Mouse (Mus musculus) midbrain, embryonic 16.5 days (tissue): ENCODE results near the gene Pyroxd2. TPM values are rescaled to one million over a fixed set of nuclear protein-coding genes. Genes with fewer than 3 reads are reported as not detected.

Source experiments
- ATAC-seq: fragments of 200-750 bp; cut with Nextera tagmentation; 2 replicates; pipeline ENCODE4 v1.8.0; 2017; ENCODE audit warnings: moderate TSS enrichment
- H3K27ac ChIP-seq: fragments of 300-500 bp; sonication (generic); 2 replicates; pipeline ENCODE4 v1.5.1; 2014; ENCODE audit warnings: mild to moderate bottlenecking, low read length, mixed read lengths
- H3K27me3 ChIP-seq: fragments of 300-500 bp; sonication (generic); 2 replicates; pipeline ENCODE4 v1.6.1; 2014; ENCODE audit warnings: low read depth, low read length, mixed read lengths; ENCODE audit not compliant: control insufficient read depth, insufficient read depth
- H3K36me3 ChIP-seq: fragments of 300-500 bp; sonication (generic); 2 replicates; pipeline ENCODE4 v1.6.1; 2014; ENCODE audit warnings: mild to moderate bottlenecking, low read length, moderate library complexity, mixed read lengths; ENCODE audit not compliant: control insufficient read depth, insufficient read depth
- H3K4me1 ChIP-seq: fragments of 300-500 bp; sonication (generic); 2 replicates; pipeline ENCODE4 v1.6.1; 2014; ENCODE audit warnings: mild to moderate bottlenecking, low read length, mixed read lengths; ENCODE audit not compliant: control insufficient read depth, insufficient read depth
- H3K4me2 ChIP-seq: fragments of 300-500 bp; sonication (generic); 2 replicates; pipeline ENCODE4 v1.6.1; 2014; ENCODE audit warnings: mild to moderate bottlenecking, low read length, mixed read lengths
- H3K4me3 ChIP-seq: fragments of 300-500 bp; sonication (generic); 2 replicates; pipeline ENCODE4 v1.5.1; 2014; ENCODE audit warnings: low read depth, mild to moderate bottlenecking, low read length, moderate library complexity, mixed read lengths
- H3K9ac ChIP-seq: fragments of 300-500 bp; sonication (generic); 2 replicates; pipeline ENCODE4 v1.6.1; 2014; ENCODE audit warnings: low read depth, low read length, mixed read lengths
- H3K9me3 ChIP-seq: fragments of 300-500 bp; sonication (generic); replicated peaks from 2 replicates; pipeline ENCODE4 v1.6.1; 2014; ENCODE audit warnings: mild to moderate bottlenecking, low read length, mixed read lengths; ENCODE audit not compliant: control insufficient read depth, poor library complexity, severe bottlenecking
- WGBS: fragments of 180-500 bp; shearing (Covaris S2); extraction: QIAGEN DNeasy Blood & Tissue Kit; methylation state at CpG from one replicate; pipeline ENCODE4 v1.1.7; 2014; 5-methylcytosine and 5-hydroxymethylcytosine counted together
- polyA plus RNA-seq: library from polyadenylated mRNA; unstranded; fragments of >200 nt; fragmentation: Nextera tagmentation; extraction: Ambion mirVana; gene quantifications from 2 replicates; pipeline ENCODE4 v1.2.1, GENCODE M21; 2015

Pyroxd2 gene
- polyA plus RNA-seq, 1 experiment from 2014 or later: 2.8 TPM

GRCm38 (mm10) chr19:42779531-42780155, 27.1 kb upstream of the Pyroxd2 start, which contains the start of gene Hps1:
Hps1 (minus strand) TSS chr19:42779978.
- Histone ChIP-seq H3K9ac (peak within 1 kb of the TSS; percentile 76), H3K4me1 (no peaks in the 10 kb centered on the region; the same call in 1 of the 2 replicates), H3K4me3 (peak within 1 kb of the TSS; percentile 63), H3K27me3 (no peaks in the 10 kb centered on the region), H3K36me3 (no peaks in the 10 kb centered on the region), H3K27ac (peak within 1 kb of the TSS; percentile 88), H3K4me2 (peak within 1 kb of the TSS; percentile 80), H3K9me3 (no peaks in the 10 kb centered on the region)
- ATAC-seq: peak; percentile 98
- WGBS: under 1% methylated on average over 41 of the region's 43 CpGs

DNA sequence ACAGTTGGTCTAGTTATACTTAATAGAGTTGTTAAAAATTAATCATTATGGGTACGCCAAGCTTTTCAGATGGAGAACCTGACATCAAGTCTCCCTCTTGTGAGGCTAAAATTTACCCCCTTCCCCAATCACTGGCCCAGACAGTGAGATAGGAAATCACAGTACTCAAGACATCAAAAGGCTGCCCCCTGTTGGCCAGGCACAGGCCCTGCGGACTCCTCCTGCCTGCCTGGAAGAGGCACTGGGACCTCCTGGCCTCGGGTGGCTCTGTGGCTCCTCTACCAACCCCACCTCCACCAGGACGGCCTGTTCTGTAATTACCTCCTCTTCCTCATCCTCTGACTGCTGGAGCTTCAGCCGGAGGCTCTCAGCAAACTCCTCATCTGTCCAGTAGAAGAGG, 25.2 kb upstream of the Pyroxd2 start:
- Histone ChIP-seq H3K4me1 (no peaks in the 10 kb centered on the region; the same call in 1 of the 2 replicates), H3K27ac (no peak overlapping the region), H3K27me3 (no peaks in the 10 kb centered on the region), H3K9me3 (no peaks in the 10 kb centered on the region), H3K4me3 (no peak overlapping the region), H3K4me2 (no peak overlapping the region), H3K36me3 (no peaks in the 10 kb centered on the region), H3K9ac (no peak overlapping the region)
- no peak for ATAC-seq
- 90% methylated on average over 5 of the region's 5 CpGs for WGBS

- Histone ChIP-seq H3K27me3 (no peaks in the 10 kb centered on the region), H3K4me3 (no peak overlapping the region)
These were observed 24.2 kb upstream of the Pyroxd2 start for GRCm38 (mm10) chr19:42776813-42777212.

GRCm38 (mm10) chr19:42770141-42770872, 17.7 kb upstream of the Pyroxd2 start:
- no peak overlapping the region for H3K9ac ChIP-seq
- no peaks in the 10 kb centered on the region for H3K4me1 ChIP-seq
- ATAC-seq: no peak
- no peaks in the 10 kb centered on the region; the same call in 1 of the 2 replicates for H3K36me3 ChIP-seq
- no peak overlapping the region for H3K4me2 ChIP-seq
- no peaks in the 10 kb centered on the region for H3K9me3 ChIP-seq
- H3K4me3 ChIP-seq: no peak overlapping the region
- WGBS: 79% methylated on average over 23 of the region's 23 CpGs
- no peaks in the 10 kb centered on the region for H3K27me3 ChIP-seq
- H3K27ac ChIP-seq: no peak overlapping the region

More at GRCm38 (mm10) chr19:42776813-42777212, 24.2 kb upstream of the Pyroxd2 start:
- Histone ChIP-seq H3K4me1 (no peaks in the 10 kb centered on the region; the same call in 1 of the 2 replicates), H3K9me3 (no peaks in the 10 kb centered on the region), H3K36me3 (no peaks in the 10 kb centered on the region), H3K4me2 (no peak overlapping the region), H3K9ac (no peak overlapping the region), H3K27ac (no peak overlapping the region)
- WGBS: 97% methylated on average over 1 of the region's 1 CpGs
- ATAC-seq: no peak

- H3K36me3 ChIP-seq: no peaks in the 10 kb centered on the region; the same call in 1 of the 2 replicates
- H3K9me3 ChIP-seq: no peaks in the 10 kb centered on the region
- no peak overlapping the region for H3K27ac ChIP-seq
- H3K27me3 ChIP-seq: no peaks in the 10 kb centered on the region
- no peak overlapping the region for H3K4me2 ChIP-seq
- no peak for ATAC-seq
- H3K4me3 ChIP-seq: no peak overlapping the region
- H3K4me1 ChIP-seq: no peaks in the 10 kb centered on the region
- WGBS: 93% methylated on average over 10 of the region's 10 CpGs
- H3K9ac ChIP-seq: no peak overlapping the region
These were observed 17.1 kb upstream of the Pyroxd2 start for GRCm38 (mm10) chr19:42769648-42770047.

DNA sequence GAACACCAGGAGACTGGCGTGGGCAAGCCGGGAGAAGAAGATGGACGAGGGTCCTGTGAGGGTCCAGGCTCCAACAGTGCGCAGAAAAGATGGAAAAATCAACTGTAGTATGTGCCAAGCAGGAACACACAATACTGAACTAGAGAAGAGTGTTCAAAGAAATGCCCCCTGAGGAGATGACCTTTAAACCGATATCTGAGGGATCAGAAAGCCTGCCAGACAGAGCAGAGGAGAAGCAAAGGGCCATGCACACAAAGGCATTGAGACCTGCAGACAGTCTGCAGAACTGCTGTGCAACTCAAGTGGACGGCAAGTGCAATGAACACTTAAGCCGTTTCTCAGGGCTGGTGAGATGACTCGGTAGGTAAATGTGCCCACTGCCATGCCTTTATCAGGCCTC, 14.8 kb upstream of the Pyroxd2 start:
- H3K4me2 ChIP-seq: no peak overlapping the region
- 64% methylated on average over 8 of the region's 8 CpGs for WGBS
- ATAC-seq: no peak

DNA sequence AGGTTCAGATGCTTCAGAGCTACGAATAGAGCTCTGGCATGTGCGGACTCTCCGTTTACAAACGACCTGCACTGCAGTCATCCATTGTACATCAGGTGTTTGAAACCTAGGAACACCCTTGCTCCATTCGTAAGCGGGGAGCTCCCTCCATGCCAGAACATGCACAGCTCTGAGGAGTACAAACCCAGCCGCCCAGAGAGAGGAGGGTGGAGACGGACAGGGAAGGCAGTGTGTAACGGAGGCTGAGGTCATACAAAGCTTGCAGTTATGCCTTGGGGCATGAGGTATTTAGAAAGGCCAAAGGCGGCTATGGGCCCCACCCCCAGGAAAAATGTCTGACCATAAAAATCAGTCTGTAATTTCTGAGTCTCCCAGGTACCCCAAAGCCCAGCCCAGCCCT, 11.8 kb upstream of the Pyroxd2 start:
- 81% methylated on average over 10 of the region's 10 CpGs for WGBS

More for the DNA sequence above, 14.8 kb upstream of the Pyroxd2 start:
- Histone ChIP-seq H3K36me3 (no peaks in the 10 kb centered on the region; the same call in 1 of the 2 replicates), H3K9ac (no peak overlapping the region), H3K4me3 (no peak overlapping the region), H3K27me3 (no peaks in the 10 kb centered on the region), H3K27ac (no peak overlapping the region), H3K4me1 (no peaks in the 10 kb centered on the region), H3K9me3 (no peaks in the 10 kb centered on the region)

GRCm38 (mm10) chr19:42756671-42757070, 4.1 kb upstream of the Pyroxd2 start:
- Histone ChIP-seq H3K27me3 (no peaks in the 10 kb centered on the region), H3K4me3 (no peak overlapping the region), H3K9me3 (no peaks in the 10 kb centered on the region), H3K4me2 (no peak overlapping the region), H3K9ac (no peak overlapping the region), H3K4me1 (peaks cover 17% of the 10 kb centered on the region), H3K27ac (no peak overlapping the region), H3K36me3 (no peaks in the 10 kb centered on the region)
- ATAC-seq: no peak
- 93% methylated on average over 6 of the region's 6 CpGs for WGBS

More for the DNA sequence above, 11.8 kb upstream of the Pyroxd2 start:
- Histone ChIP-seq H3K4me2 (no peak overlapping the region), H3K9me3 (no peaks in the 10 kb centered on the region), H3K27me3 (no peaks in the 10 kb centered on the region), H3K9ac (no peak overlapping the region), H3K4me1 (no peaks in the 10 kb centered on the region), H3K36me3 (no peaks in the 10 kb centered on the region; the same call in 1 of the 2 replicates), H3K4me3 (no peak overlapping the region), H3K27ac (no peak overlapping the region)
- ATAC-seq: no peak
